Mouse (Mus musculus): ENCODE results near the gene E030025P04Rik. TPM values are rescaled to one million over a fixed set of nuclear protein-coding genes. Genes with fewer than 3 reads are reported as not detected.

The E030025P04Rik gene
- total and polyA plus RNA-seq, 3 experiments, result not detected

- Histone ChIP-seq H3K4me2 (ENCODE audit: insufficient read depth, low read depth, poor library complexity, severe bottlenecking) (no peak overlapping the region), H3K79me2 (replicated peaks; ENCODE audit: control insufficient read depth, extremely low read depth, insufficient read depth, poor library complexity, severe bottlenecking) (no peaks in the 10 kb centered on the region), H3K9me3 (replicated peaks; ENCODE audit: low read length) (peaks cover 3% of the 10 kb centered on the region), H3K4me3 (replicated peaks in 1 of 3; ENCODE audit: low read depth in 2 of 3, low read length in 2 of 3, poor library complexity in 1 of 3) (no peak overlapping the region), H3K27me3 (replicated peaks) (no peaks in the 10 kb centered on the region), H3K27ac (ENCODE audit: insufficient read depth, low read depth) (no peak overlapping the region), H3K36me3 (replicated peaks in 1 of 2; ENCODE audit: control insufficient read depth in 1 of 2, insufficient read depth in 1 of 2, low read length in 1 of 2) (no peaks in the 10 kb centered on the region), H3K9ac (ENCODE audit: insufficient read depth, low read depth) (no peak overlapping the region), H3K4me1 (ENCODE audit: control insufficient read depth in 1 of 2, insufficient read depth in 2 of 2) (peaks cover 0 to 4% of the 10 kb centered on the region in 2 experiments; a peak in 2 of 4 replicates)
- in situ Hi-C loops (cut with MboI; ENCODE audit: low pct_ligation_motif_present, low pct_unique_long_range_greater_than_20kb, low sequenced_read_pairs) (no loop called here), dilution Hi-C loops (cut with MboI; ENCODE audit: extremely low pct_ligation_motif_present, extremely low pct_unique_long_range_greater_than_20kb, low sequenced_read_pairs) (no loop called here)
- DNase-seq (ENCODE audit: extremely low read depth), result no peak
- no peak for TF ChIP-seq GABPA (IDR thresholded peaks at IDR 0.05; ENCODE audit: insufficient replicate concordance, low read depth, low read length)
- no peak for TF ChIP-seq JUND (conservative IDR thresholded peaks at IDR 0.05; ENCODE audit: low read depth, low read length)
- TF ChIP-seq POLR2AphosphoS2 (IDR thresholded peaks at IDR 0.05; ENCODE audit: low read depth, low read length), result no peak
- no peak for TF ChIP-seq SMC3 (IDR thresholded peaks at IDR 0.05; ENCODE audit: low read depth, low read length)
- TF ChIP-seq UBTF (IDR thresholded peaks at IDR 0.05; ENCODE audit: low read depth, low read length), result no peak
- TF ChIP-seq CTCF (conservative IDR thresholded peaks at IDR 0.05 in 1 of 2, IDR thresholded peaks at IDR 0.05 in 1 of 2; ENCODE audit: low read depth in 2 of 2, low read length in 2 of 2), result no peak
- TF ChIP-seq ZNF384 (IDR thresholded peaks at IDR 0.05; ENCODE audit: low read depth, low read length), result no peak
- no peak for TF ChIP-seq TCF12 (IDR thresholded peaks at IDR 0.05; ENCODE audit: low read depth, low read length)
- no peak for TF ChIP-seq KAT2A (IDR thresholded peaks at IDR 0.05; ENCODE audit: insufficient replicate concordance, low read length)
- TF ChIP-seq IRF4 (IDR thresholded peaks at IDR 0.05; ENCODE audit: low read depth, low read length), result no peak
These were observed 18.7 kb downstream of the E030025P04Rik start for GRCm38 (mm10) chr11:109125451-109125850.

DNA sequence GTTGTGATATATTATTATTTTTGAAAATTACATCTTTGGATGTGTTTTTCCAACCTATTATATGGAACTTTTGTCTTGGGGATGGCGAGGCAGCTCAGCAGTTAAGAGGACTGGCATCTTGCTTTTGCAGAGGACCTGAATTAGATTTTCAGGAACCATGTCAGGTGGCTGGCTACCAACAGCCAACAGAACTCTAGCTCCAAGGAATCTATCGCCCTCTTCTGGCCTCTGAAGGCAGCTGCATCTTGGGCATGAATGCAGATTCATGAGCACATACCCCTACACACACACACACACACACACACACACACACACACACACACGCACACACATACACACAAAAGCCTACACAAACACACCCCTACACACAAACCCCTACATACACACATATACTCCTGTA, 19.9 kb downstream of the E030025P04Rik start:
- no peaks in the 10 kb centered on the region for H3K36me3 ChIP-seq (replicated peaks in 1 of 2; ENCODE audit: control insufficient read depth in 1 of 2, insufficient read depth in 1 of 2, low read length in 1 of 2)
- H3K9me3 ChIP-seq (replicated peaks; ENCODE audit: low read length), result peaks cover 3% of the 10 kb centered on the region
- H3K4me1 ChIP-seq (ENCODE audit: control insufficient read depth in 1 of 2, insufficient read depth in 2 of 2), result peaks cover 0 to 6% of the 10 kb centered on the region in 2 experiments; a peak in 2 of 4 replicates
- no peak overlapping the region for H3K27ac ChIP-seq (ENCODE audit: insufficient read depth, low read depth)
- no peaks in the 10 kb centered on the region for H3K27me3 ChIP-seq (replicated peaks)
- in situ Hi-C loops (cut with MboI; ENCODE audit: low pct_ligation_motif_present, low pct_unique_long_range_greater_than_20kb, low sequenced_read_pairs) (no loop called here), dilution Hi-C loops (cut with MboI; ENCODE audit: extremely low pct_ligation_motif_present, extremely low pct_unique_long_range_greater_than_20kb, low sequenced_read_pairs) (no loop called here)
- DNase-seq (ENCODE audit: extremely low read depth), result peak; percentile 57
- no peak overlapping the region for H3K4me2 ChIP-seq (ENCODE audit: insufficient read depth, low read depth, poor library complexity, severe bottlenecking)
- no peak overlapping the region for H3K9ac ChIP-seq (ENCODE audit: insufficient read depth, low read depth)
- H3K79me2 ChIP-seq (replicated peaks; ENCODE audit: control insufficient read depth, extremely low read depth, insufficient read depth, poor library complexity, severe bottlenecking), result no peaks in the 10 kb centered on the region
- no peak overlapping the region for H3K4me3 ChIP-seq (replicated peaks in 1 of 3; ENCODE audit: low read depth in 2 of 3, low read length in 2 of 3, poor library complexity in 1 of 3)
- TF ChIP-seq SMC3 (IDR thresholded peaks at IDR 0.05; ENCODE audit: low read depth, low read length) (peak; percentile 67), CTCF (conservative IDR thresholded peaks at IDR 0.05 in 1 of 2, IDR thresholded peaks at IDR 0.05 in 1 of 2; ENCODE audit: low read depth in 2 of 2, low read length in 2 of 2) (peak; percentile 30 to 71; a peak in 3 of 4 replicates), RAD21 (IDR thresholded peaks at IDR 0.05; ENCODE audit: low read depth, low read length) (peak; percentile 72), ZMIZ1 (IDR thresholded peaks at IDR 0.05; ENCODE audit: low read depth, low read length) (no peak), MEF2A (IDR thresholded peaks at IDR 0.05; ENCODE audit: borderline replicate concordance, low read depth, low read length) (0 out of 2 replicates have a peak, but pooled peaks have one; percentile 33)

Data from CH12.LX (cell line).